Mouse (Mus musculus): ENCODE results near the gene Ranbp3l.
"Not testable (repeated sequence)": the region's sequence is repeated elsewhere in the genome, so short reads cannot be mapped to it uniquely, and the experiment has no call there.

Ranbp3l gene

DNA sequence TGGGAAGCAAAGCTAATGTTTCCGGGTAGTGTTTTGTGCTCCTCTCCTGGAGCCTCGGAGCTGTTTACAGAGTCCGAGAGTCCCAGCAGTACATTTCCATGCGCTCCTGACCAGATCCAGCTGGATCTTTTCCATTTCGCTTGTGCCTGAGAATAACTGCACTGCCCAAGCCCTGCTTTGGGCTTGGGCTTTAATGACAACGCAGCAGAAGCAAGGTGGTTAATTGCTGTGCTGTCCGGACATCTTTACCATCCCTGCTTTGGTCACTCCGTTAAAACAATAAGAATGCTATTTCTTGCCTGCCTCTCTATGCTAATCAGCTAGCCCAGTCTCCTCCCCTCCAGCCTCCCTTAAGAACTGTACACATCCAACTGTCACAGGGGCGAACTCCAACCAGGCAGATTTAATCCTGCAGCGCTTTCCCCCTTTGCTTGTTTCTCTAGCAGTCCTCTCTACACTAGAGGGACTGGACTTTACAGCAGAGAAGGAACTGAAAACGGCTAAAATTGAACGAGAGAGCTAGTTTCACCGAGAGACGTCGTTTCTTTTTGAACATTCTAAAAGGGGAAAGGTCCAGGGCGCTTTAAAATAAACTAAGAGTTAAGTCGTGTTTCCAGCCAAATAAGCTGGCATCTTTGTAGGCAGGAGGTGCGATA lies at the start of gene Ranbp3l:
TSS of gene Ranbp3l (plus strand) at position 377 of the 656 bp plus-strand sequence.
- DNase-seq (ENCODE audit: low spot score in 2 of 2): no peak

DNA sequence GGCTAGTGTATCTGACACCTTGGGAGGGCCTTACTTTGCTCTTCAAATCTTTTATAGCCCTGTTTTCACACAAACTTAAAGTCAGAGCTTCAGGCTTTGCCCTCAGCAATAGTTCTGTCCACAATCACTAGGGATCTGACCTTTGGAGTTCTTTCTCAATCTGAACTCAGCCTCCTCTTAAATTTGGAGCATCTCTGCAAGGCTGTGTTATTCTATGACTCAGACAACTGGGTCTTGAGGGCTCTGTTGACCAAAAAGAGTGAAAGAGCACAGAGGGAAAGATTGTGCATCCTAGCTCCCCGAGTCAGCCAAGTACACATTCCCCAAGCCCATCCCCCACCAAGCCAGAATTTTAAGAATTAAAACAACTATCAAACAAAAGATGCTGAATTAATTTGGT lies 37.7 kb upstream of the Ranbp3l start:
- no peak for DNase-seq (ENCODE audit: low spot score in 2 of 2)

DNA sequence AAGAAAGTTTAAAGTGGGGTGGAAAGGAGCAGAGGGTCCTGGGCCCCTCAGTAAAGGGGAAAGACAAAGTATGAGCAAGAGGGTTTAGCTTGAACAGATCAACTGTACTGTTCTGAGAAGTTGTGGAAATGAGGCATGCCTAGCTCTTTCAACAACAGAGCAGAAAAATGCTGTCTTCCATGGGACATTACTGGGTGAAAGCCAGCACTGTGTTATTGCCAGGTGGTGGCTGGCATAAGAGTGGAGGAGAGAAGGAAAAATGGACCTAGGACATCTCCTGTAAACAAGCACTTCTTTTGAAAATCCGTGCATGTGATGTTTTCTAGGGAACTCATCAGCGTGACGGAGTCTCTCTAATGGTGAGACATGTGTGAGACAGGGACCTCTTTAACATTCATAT lies 30.8 kb upstream of the Ranbp3l start:
- DNase-seq (ENCODE audit: low spot score in 2 of 2): no peak

DNA sequence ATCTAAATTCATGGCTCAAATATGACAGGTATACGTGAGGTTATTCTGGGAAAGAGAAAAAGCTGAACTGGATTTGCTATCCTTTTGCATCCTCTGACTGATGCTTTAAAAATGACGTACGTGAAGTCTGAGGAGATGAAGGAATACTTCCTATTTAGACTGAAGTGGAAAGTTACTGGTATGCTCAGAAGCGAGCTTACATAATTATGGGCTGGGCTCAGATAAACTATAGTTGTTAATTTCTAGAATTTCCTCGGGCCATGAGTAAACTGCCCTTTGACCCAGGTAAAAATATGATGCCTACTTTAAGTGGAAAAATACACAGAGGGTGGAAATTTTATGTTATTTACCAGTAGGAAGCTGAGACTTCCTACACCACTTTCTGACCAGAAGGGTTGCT lies 26.9 kb upstream of the Ranbp3l start:
- no peak for DNase-seq (ENCODE audit: low spot score in 2 of 2)

DNA sequence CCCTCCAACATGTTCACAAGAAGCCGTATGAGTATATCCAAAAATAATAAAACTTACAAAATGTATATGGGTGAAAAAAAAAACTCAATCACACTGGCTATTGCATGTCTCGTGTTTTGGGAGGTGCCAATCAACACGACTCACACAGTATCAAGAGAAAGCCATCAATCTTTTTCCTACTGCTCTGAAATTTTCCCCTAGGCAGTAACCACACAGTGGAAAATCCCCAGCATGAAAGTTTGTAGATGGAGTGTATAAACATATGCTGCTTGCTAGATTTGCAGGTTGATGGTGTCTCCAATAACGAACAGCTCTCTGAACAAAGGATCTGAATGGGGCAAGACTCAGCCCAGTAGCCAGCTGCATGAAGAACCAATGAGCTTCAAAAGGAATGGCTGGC lies 16.9 kb upstream of the Ranbp3l start:
- no peak for DNase-seq (ENCODE audit: low spot score in 2 of 2)

DNA sequence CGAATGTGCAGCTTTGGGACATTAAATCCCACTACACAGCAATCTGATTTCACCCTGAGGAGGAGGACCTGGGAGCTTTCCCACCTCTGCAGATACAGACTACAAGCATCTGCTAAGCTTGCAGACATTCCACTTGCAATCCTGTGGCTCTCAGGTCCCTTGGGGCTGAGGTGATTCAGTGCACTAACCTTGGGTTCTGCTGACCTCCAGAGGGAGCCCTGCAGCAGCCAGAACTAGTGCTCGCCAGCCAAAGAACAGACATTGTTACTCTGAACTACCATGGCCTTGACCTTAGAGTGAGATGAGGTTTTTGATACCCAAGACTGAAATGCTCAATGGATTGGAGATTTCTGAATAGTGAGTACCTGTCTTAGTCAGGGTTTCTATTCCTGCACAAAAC lies 4.4 kb upstream of the Ranbp3l start:
- DNase-seq (ENCODE audit: low spot score in 2 of 2): no peak

DNA sequence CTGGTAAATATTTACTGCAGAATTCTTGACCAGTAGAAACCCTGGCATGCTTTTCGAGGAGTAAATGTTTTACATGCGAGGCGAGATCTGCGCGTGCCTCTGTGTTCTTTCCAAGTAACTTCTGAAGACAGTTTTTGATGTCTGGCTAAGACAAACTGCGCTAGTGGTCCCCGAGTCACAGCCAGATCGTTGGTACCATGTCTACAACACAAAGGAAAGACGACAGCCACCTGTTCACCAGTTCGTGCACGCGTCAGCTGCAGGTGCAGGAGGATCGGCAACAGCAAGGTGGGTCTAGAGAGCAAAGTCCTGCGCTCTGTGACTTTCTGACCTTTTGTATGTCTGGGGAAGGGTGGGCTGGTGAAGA lies 463 bp downstream of the Ranbp3l start:
- no peak for DNase-seq (ENCODE audit: low spot score in 2 of 2)

DNA sequence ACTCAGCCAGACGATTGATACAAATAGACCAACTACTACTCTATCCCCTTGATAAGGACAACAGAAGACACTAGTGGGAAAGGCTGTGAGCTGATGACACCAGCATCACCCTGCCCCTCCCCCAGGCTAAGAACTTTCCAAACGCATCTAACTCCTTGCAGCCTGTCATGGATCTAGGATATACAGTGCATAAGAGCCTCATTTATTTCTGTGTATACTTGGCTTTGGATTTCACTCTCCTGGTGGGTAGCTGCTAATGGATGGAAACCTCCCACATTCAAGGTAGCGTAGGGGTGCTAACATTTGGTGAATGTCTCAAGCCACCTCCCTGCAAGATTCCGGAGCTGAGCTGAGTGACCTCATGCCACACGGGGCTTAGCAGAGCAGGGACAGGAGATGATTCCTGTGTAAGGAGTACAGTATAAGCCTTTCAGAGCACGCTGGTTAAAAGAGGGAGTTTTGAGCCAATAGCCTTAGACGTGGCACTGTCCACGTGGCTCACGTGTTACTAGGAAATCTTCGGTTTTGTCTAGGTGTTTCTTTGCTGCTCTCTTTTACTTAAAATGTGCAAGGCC lies 1.4 kb downstream of the Ranbp3l start:
- DNase-seq (ENCODE audit: low spot score in 2 of 2): no peak

DNA sequence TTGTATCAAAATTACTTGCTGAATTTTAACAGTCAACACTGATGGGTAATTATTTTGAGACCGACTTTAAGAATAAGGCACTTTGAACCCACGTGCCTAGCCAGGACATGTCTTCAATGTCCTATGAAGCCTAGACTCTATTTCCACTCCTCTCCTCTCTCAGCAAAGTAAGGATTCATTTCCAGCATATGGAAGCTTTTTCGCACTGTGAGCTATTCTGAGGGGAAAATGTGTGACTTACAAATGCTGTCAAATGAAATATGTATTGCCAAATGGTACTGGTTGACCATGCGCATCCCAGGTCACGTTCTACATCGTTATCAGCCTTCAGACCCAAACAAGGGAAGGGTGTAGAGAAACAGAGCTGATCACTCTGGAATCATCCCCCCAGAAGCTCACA lies 23.5 kb downstream of the Ranbp3l start:
- no peak for DNase-seq (ENCODE audit: low spot score in 2 of 2)

DNA sequence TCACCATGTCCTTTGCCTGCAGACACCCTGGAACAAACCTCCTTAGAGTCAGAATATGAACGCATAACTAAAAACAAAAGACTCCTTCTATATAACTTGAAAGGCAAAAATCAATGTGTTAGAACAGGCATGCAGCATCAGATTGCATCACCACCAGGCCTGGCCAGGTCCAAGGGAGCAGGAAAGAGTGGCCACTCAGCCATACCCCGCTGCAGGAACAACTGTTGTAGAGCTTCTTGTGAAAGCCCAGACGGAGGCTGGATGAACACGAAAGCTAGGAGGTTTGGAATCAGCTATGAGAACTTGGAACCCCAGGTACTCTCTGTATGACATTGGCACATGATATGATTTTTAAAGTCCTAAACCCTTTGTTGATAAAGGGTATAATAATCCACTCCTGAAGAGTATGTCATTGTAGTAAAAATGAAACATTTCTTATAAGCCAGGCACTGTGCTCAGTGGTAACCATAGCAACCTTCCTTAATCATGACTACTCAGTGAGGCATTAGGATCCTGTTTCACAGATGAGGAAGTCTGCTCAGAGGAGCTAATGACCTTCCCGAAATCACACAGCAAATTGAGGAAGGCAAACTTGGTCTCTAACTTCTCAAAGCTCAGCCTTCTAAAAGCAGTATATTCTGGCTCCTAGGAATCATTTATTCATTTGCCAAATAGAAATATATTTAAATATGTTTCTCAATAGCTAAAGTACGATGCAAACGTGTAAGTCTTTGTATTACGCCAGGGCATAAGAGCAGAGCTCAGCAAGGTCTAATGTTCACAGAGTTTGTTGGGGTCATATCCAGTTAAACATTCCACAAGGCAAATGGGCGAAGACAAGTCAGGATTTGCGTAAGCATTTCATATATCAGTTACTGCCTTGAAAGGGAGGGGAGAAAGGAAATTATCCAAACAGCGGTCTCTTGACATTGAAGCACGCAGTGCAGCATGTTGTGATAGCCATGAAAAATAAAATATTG lies 24.4 kb downstream of the Ranbp3l start:
- DNase-seq (ENCODE audit: low spot score in 2 of 2): no peak

DNA sequence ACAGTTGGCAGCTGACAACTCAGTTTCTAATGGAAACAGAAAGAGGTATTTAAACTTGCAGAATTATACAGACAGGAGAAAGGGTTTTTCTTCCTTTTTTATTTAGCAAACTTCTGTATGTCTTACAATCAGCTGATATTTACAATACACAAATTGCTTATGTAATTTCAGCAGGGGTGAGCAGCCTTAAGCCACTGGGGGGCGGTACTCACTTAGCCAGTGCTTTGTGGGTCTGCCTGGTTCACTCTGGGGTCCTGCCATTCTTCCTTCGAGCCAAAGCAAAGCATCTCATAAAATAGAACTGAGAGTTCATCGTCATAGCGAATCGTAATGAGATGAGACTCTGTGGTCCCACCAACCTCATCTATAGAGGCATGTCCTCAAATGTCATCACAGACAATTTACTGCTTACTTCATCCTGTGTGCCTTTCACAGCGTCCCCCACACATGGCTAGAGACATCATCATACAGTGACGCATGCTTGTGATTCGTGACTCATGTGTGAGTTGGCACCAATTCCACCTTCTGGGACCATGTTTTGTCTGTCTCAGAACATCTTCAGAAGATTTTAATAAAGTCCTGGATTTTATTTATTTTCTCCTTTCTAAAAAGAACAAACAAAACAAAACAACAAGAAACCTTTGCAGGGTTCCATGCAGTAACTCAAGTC lies 27.0 kb downstream of the Ranbp3l start:
- DNase-seq (ENCODE audit: low spot score in 2 of 2): no peak

DNA sequence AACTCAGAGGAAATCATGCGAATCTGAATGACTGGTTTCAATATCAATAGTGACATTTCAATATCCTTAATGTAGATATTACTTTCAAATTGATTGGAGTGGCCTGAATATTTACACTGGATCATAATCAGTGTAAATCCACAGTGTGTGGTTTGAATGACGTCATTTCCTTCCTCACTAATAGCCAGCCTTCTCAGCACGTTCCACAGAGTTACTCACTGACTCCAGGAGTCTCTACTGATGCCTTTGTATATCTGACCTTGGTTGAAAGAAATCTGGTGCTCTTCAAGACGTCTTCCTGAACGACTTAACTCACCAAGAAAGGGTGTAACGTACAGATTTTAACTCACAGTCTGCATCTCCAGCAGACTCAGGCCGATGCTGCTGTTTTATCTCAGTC lies 27.7 kb downstream of the Ranbp3l start:
- DNase-seq (ENCODE audit: low spot score in 2 of 2): no peak

DNA sequence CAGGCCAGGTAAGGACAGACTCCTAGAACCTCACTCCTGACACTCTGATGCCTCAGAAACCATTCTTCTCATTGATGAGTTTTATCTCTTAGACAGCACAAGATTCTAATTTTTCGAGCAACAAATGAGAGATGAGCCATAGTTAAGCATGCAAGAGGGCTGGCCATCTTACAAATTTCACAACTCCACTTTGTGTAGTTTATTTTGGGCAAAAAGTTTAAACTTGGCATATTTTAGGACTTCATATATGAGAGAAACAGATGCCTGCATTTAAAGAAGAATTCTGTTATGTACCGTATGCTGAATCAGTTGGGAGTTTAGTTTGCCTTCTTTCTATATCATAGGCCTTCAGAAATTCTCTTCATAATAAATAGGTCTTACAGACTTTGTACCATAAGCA lies 35.0 kb downstream of the Ranbp3l start:
- no peak for DNase-seq (ENCODE audit: low spot score in 2 of 2)

DNA sequence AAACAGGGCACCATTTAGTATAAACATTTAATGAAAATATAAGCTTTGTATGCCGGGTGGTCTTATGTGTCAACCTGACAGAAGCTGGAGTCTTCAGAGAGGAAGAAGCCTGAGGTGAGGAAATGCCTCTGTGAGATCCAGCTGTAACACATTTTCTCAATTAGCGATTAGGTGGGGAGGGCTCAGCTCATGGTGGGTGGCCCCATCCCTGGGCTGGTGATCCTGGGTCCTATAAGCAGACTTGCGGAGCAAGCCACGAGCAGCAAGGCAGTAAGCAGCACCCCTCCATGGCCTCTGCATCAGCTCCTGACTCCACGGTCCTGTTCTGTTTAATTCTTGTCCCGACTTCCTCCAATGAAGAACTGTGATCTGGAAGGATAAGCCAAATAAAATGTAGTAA lies 41.4 kb downstream of the Ranbp3l start:
- no peak for DNase-seq (ENCODE audit: low spot score in 2 of 2)

DNA sequence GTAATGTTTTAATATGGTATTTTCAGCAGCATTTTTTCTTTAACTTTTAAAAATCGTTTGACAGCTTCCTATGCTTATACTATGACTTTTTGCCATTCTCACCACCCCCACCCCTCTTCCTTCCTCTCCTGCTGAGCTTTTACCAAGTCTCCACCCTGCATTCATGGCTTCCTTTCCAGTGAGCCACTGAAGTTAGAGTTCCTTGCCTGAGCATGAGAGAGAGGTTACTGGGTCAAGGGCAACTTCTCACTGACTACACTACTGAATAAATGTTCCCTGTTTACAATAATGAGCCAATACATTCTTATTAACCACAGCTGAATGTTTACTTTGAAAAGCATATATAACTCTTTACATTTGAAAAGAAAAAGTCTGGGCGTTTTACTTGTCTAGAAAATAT lies 46.8 kb downstream of the Ranbp3l start:
- no peak for DNase-seq (ENCODE audit: low spot score in 2 of 2)

DNA sequence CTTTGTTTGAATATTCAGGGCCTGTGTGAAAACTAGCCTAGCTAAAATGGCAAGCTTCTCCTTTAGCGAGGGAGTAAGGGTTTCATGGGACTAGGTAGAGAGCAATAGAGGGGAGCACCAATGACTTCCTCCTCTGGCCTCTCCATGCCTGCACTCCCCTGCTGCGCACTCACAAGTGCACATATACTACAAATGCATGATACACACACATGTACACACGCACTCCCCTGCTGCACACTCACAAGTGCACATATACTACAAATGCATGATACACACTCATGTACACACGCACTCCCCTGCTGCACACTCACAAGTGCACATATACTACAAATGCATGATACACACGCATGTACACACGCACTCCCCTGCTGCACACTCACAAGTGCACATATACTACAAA lies 47.7 kb downstream of the Ranbp3l start:
- not testable (repeated sequence) for DNase-seq (ENCODE audit: low spot score in 2 of 2)

DNA sequence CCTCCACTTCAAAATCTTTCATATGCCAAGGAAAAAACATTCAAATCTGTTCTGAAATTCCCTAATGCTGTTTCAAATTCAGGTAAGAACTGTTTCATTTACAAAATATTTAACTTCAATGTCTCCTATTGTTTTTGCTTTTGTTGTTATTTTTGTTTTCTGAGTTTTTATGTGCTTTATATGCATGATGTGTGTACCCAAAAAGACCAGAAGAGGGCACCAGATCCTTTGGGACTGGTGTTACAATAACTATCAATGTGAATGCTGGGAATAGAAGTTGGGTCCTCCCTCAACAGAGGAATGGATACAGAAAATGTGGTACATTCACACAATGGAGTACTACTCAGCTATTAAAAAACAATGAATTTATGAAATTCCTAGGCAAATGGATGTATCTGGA lies 88.0 kb downstream of the Ranbp3l start:
- no peak for DNase-seq (ENCODE audit: low spot score in 2 of 2)

DNA sequence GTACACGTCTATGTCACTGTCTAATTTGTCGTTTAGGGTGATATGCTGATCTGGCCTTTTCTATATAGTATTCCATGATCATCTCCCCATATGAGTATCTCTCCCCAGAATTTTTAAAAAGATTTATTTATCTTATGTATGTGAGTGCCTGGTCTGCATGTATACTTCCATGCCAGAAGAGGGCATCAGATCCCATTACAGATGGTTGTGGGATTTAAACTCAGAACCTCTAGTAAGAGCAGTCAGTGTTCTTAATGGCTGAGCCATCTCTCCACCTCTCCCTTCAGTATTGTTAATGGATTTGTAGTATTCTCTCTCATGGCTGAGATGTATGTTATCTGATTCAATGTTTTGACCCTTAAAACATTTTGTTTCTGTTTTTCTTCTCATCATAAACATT lies 92.1 kb downstream of the Ranbp3l start:
- DNase-seq (ENCODE audit: low spot score in 2 of 2): no peak

DNA sequence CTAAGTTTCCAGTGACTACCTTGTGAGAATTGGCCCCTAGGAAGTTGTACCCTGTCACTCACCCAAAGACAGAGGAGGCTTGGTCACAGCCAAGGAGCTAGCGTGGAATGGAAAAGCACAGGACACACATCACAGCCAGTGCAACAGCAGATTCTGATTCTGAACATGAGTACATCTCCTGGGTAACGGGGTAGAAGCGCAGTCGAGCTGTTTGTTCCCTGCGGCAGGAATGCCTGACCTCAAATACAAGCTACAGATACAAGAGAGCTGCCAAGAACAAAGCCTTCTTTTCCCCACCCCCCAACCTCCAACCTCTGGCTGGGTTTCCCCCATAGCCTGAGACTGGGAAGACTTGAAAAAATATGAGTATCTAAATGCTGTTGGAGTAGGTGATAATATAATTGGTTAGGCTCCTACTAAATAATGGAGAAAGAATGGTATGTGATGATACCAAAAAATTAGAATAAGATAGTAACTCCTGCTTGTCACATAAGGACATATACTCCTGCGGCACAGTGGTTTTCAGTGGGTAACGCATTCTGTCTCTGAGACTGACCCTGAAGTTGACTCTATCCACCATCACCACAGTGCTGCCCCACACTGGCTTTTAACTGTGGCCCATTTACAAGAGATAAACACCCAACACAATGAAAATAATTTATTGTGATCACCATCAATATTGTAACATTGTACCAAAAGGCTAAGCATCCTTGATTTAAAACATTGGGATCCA lies 93.6 kb downstream of the Ranbp3l start:
- DNase-seq (ENCODE audit: low spot score in 2 of 2): no peak

DNA sequence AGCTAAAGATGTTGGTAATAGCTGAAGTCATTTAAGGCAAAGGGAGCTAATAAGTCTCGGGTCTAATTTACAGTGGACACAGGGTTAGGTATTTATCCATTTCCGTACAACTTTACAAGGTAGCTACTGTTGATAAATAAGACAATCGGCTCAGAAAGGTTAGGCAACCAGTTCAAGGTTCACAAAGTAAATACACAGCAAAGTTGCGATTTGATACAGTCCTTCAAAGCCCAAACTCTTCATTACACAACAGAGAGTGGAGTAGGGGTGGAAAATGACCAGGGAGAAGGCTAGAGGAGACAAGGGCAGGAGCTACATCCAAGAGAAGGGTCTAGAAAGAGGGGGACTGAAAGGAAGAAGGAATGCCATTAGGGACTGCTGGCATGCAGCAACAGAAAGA lies 101.1 kb downstream of the Ranbp3l start:
- no peak for DNase-seq (ENCODE audit: low spot score in 2 of 2)

DNA sequence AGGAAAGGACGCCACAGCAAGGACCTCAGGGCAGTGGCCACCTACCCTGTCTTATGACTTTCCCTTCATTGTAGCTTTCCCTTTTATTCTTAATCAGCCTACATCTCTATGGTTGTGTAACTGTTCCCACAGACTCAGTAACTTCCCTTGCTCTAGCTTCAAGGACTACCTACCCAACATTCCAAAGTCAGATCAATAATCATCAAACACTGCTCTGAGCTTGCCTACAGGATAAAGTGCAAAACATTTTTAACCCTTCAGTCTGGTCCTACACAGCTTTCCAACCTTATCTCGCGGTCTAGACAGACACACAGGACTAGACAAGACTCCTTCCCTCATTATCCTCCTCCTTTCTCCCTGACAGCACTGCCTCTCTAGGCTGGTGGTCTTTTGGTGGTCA lies 102.6 kb downstream of the Ranbp3l start:
- no peak for DNase-seq (ENCODE audit: low spot score in 2 of 2)

All from spleen, postnatal 14 days (tissue).